Mouse (Mus musculus) hindbrain, embryonic 10.5 days (tissue): Measurements from ENCODE around the gene Tbc1d23. TPM values are rescaled to one million over a fixed set of nuclear protein-coding genes. Genes with fewer than 3 reads are reported as not detected.

Experiments used
- DNase-seq: peaks from one replicate; pipeline ENCODE4 v3.0.0-alpha.2; 2017; ENCODE audit warnings: low spot score
- H3K27ac ChIP-seq: fragments of 300-500 bp; sonication (generic); 2 replicates; pipeline ENCODE4 v1.5.1; 2016; ENCODE audit warnings: mild to moderate bottlenecking, moderate library complexity
- H3K27me3 ChIP-seq: fragments of 300-500 bp; sonication (generic); 2 replicates; pipeline ENCODE4 v1.6.1; 2016; ENCODE audit warnings: mild to moderate bottlenecking; ENCODE audit not compliant: poor library complexity, insufficient read depth, severe bottlenecking
- H3K36me3 ChIP-seq: fragments of 300-500 bp; sonication (generic); 2 replicates; pipeline ENCODE4 v1.6.1; 2016; ENCODE audit warnings: mild to moderate bottlenecking, moderate library complexity
- H3K4me1 ChIP-seq: fragments of 300-500 bp; sonication (generic); replicated peaks from 2 replicates; pipeline ENCODE4 v1.6.1; 2016; ENCODE audit warnings: mild to moderate bottlenecking
- H3K4me3 ChIP-seq: fragments of 300-500 bp; sonication (generic); 2 replicates; pipeline ENCODE4 v1.5.1; 2016; ENCODE audit warnings: mild to moderate bottlenecking, moderate library complexity
- H3K9me3 ChIP-seq: fragments of 300-500 bp; sonication (generic); 2 replicates; pipeline ENCODE4 v1.6.1; 2016; ENCODE audit warnings: mild to moderate bottlenecking, moderate library complexity
- WGBS: fragments of 180-500 bp; shearing (Covaris S2); methylation state at CpG from one replicate; pipeline ENCODE4 v1.1.7; 2016; 5-methylcytosine and 5-hydroxymethylcytosine counted together
- polyA plus RNA-seq: library from polyadenylated mRNA; unstranded; fragments of >200 nt; fragmentation: Nextera tagmentation; extraction: Ambion mirVana; gene quantifications from 2 replicates; pipeline ENCODE4 v1.2.1, GENCODE M21; 2016

The Tbc1d23 gene
- polyA plus RNA-seq = 18.0 and 20.3 TPM in 2 replicates

DNA sequence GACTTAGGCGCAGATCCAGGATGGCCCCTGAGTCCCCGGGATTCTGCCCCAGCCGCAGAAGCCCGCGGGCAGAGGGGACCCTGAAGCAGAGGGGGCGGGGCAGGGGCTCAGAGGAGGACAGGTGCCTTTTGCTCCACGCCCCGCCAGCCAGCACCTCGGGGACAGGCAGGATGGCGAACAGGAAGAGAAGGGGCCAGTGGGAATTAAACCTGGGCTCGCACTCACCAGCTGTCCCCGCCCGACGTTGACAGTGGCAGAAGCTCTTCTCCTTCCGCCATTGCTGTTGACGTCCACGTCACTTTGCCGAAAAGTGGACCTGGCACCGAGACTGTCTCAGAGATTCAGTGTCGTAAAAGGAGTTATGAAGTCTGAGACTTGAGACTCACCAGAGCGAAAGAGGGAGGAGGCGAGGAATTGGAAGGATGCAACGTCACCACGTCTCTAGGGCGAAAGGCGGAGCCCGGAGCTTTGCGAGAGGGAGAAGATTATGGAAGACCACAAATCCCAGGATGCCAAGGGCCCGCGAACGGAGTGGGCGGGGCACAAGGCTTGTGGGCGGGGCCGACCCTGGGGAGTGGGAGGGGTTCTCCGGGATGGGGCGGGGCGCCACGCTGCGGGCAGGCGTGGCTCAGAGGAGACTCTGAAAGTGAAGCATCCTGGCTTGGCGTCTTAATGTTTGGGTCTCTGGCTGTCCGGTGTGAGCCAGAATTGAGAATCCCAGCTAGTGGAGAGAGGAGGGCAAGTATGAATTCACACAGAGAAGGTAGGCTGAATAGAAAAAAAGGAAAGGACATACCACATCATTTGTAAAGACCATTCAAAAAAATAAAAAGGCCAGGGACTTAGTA, at the start of gene Tbc1d23:
TSS of gene Tbc1d23 (minus strand) at position 416 of the 848 bp plus-strand sequence.
- Histone ChIP-seq H3K27me3 (no peaks in the 10 kb centered on the region), H3K4me3 (peak within 1 kb of the TSS; percentile 68), H3K36me3 (no peaks in the 10 kb centered on the region), H3K27ac (peak within 1 kb of the TSS; percentile 82), H3K9me3 (no peaks in the 10 kb centered on the region), H3K4me1 (peaks cover 9% of the 10 kb centered on the region)
- DNase-seq = peak; percentile 98
- WGBS = under 1% methylated on average over 42 of the region's 42 CpGs

DNA sequence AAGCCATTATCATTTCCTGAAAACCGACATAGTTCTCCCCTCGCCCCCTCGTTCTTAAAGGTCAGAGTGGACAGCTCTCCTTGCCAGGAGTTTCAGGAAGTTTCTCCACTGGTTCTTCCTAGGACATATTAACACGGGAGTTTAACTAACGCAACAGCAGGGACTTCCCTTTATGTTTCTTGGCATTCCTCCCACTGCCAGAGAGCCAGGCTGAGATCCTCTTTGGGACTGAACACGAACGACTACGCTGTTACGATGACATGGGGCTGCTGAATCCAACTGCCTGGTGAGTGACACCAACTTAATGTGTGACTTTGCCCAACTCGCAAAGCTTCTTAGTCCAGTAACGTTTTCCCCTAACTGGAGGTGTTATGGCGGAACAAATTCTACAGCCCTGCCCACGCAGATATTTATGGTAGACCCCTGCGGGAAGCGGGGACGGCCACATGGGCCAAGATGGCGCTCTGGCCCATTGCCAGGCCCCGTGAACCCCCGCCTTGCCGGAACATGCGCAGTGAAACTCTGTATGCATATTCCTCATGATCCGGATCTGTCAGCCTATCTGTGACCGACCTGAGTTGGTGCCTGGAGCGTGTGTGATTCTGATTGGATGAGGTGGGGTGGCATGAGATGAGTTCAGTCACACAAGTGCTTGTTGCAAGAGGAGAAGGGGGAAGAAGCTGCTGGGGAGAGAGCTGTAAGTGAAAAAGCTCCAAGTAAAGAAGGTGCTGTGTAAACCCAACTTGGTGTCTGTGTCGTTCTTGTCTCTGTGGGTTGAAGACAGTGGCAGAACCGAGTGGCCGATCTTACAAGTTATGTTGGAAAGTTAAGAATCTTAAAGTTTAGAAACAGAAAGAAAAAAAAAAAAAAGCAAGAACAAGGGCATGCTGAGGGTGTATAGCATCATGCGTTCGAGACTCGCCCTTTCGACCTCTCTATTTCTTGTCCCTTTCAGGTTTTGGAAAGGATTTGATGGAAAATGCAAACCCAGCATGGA, 49.2 kb upstream of the Tbc1d23 start:
- Histone ChIP-seq H3K4me1 (no peaks in the 10 kb centered on the region), H3K27ac (no peak overlapping the region), H3K9me3 (0 out of 2 replicates have a peak, but pooled peaks cover 4% of the 10 kb centered on the region), H3K27me3 (no peaks in the 10 kb centered on the region), H3K36me3 (no peaks in the 10 kb centered on the region), H3K4me3 (no peak overlapping the region)
- no peak for DNase-seq
- WGBS = 92% methylated on average over 31 of the region's 31 CpGs

DNA sequence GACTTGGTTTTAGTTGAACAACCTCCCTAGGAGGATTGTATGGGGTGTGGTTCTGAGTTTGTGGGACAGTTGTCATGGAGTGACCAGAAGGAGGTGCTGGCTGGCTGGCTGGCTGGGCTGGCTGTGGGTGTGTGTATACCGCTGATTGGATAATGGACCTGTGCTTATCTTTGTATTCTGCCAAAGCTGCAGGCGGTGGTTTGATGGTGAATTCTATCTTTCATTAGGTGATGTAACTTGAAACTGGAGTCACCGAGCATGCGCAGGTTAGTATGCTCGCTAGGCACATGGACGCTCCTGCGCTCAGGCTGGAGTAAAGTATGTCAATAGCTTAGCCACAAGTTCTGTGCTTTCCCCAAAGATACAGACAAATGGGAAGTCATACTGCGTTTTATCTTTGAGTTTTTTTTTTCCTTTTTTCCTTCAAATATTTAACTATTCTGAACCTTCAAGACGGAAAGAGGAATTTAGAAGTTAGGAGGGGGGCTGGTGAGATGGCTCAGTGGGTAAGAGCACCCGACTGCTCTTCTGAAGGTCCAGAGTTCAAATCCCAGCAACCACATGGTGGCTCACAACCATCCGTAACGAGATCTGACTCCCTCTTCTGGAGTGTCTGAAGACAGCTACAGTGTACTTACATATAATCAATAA, 47.8 kb upstream of the Tbc1d23 start:
- no peak overlapping the region for H3K4me3 ChIP-seq
- H3K27ac ChIP-seq = no peak overlapping the region
- no peak for DNase-seq
- 0 out of 2 replicates have a peak, but pooled peaks cover 3% of the 10 kb centered on the region for H3K9me3 ChIP-seq
- no peaks in the 10 kb centered on the region for H3K4me1 ChIP-seq
- H3K27me3 ChIP-seq = no peaks in the 10 kb centered on the region
- 90% methylated on average over 12 of the region's 12 CpGs for WGBS
- H3K36me3 ChIP-seq = no peaks in the 10 kb centered on the region

DNA sequence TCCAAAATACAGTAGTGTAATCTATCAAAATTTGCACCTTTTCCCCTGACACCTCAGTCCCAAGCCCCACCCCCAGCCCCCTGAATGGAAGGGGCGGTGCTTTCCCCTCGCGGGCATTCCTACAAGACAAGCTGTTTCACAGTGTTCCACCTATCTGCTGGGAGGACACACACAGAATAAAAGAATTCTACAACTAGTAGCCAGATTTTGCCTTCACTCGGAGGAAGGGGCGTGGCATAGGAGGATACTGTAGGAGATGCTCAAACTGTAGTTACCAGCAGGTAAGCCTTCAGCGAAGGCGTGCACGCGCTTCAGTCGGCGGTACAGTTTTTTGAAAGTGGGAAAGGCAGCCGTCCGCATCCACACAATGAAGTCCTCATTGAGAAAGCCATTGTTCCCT, 38.4 kb upstream of the Tbc1d23 start:
- Histone ChIP-seq H3K36me3 (no peaks in the 10 kb centered on the region), H3K27ac (no peak overlapping the region), H3K4me3 (no peak overlapping the region), H3K4me1 (no peaks in the 10 kb centered on the region), H3K27me3 (no peaks in the 10 kb centered on the region), H3K9me3 (no peaks in the 10 kb centered on the region)
- DNase-seq = no peak
- WGBS = 91% methylated on average over 13 of the region's 13 CpGs

DNA sequence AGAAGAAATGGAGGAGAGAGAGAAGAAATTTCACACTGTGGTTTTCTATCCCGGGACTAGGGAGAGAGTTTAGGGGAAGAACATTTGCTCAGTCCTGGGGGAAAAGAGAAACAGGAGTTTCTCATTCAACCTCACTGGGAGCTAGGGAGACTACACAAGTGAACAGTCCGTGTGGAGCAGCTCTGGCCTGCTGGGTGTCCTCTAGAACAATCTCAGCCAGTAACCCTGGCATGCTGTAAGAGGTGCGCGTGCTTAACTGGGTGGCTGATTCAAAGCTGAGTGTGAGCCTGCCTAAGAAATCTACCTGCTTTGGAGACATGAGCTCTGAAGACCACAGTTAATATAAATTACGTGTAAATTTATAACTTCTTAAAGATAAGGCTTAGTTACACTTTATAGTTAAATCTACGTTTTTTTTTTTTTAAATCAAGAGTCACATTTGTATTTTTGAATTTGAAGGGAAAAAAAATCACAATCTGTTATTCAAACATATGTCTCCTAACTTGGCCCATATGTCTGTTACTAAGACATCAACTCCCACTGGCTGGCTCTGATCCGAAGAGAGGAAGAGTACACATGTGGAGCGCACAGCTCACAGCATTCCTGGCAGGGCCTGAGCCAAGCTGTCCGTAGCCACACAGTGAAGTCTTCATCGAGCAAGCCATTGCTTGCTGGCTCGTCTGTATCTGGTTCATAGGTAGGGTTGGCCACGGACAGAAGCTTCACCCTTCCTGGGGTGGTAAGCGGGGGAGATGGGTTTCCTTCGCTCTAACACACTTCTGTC, 36.9 kb upstream of the Tbc1d23 start:
- Histone ChIP-seq H3K27ac (no peak overlapping the region), H3K4me1 (no peaks in the 10 kb centered on the region), H3K27me3 (no peaks in the 10 kb centered on the region), H3K36me3 (no peaks in the 10 kb centered on the region), H3K9me3 (no peaks in the 10 kb centered on the region), H3K4me3 (no peak overlapping the region)
- 87% methylated on average over 14 of the region's 14 CpGs for WGBS
- DNase-seq = no peak

DNA sequence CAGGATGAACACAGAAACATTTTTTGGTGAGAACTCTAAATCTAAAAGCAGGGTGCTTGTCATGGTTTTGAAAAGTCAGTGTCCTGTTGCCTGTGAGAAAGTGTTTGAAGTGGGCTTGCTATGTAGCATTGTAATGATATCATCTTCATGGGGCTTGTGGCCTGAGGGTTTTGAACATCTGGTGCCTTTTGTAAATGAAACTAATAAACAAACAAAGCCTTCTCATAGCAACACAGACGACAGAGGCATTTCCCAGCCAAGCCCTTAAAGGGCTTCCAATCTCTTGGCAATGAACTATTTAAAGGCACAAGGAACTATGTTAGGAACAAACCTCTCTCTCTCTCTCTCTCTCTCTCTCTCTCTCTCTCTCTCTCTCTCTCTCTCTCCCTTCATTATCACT, 35.8 kb upstream of the Tbc1d23 start:
- Histone ChIP-seq H3K27me3 (no peaks in the 10 kb centered on the region), H3K36me3 (no peaks in the 10 kb centered on the region), H3K4me3 (no peak overlapping the region), H3K4me1 (no peaks in the 10 kb centered on the region), H3K27ac (no peak overlapping the region), H3K9me3 (no peaks in the 10 kb centered on the region)
- DNase-seq = no peak
- 18% methylated on average over 1 of the region's 1 CpGs for WGBS

DNA sequence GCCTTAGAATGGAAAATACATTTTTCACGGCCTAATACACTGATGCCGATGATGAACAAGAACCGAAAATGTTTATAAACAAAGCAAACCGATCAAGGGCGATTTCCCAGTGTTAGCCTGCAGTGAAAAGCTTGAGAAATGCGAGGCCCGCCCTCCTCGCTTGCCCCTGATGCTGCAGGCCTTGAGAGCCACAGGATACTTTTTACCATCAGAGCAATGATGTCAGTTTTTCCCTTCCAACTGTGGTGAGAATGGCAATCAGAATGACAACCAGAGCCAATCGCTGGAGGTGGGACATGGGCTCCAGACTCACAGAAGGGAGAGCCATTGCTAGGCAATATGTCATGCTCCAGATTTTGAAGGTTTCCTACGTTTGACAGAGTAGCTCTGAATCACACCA, 28.8 kb upstream of the Tbc1d23 start:
- no peaks in the 10 kb centered on the region for H3K4me1 ChIP-seq
- WGBS = 87% methylated on average over 10 of the region's 10 CpGs
- no peaks in the 10 kb centered on the region for H3K36me3 ChIP-seq
- H3K27me3 ChIP-seq = no peaks in the 10 kb centered on the region
- 0 out of 2 replicates have a peak, but pooled peaks cover 2% of the 10 kb centered on the region for H3K9me3 ChIP-seq
- no peak for DNase-seq
- H3K27ac ChIP-seq = no peak overlapping the region
- H3K4me3 ChIP-seq = no peak overlapping the region

DNA sequence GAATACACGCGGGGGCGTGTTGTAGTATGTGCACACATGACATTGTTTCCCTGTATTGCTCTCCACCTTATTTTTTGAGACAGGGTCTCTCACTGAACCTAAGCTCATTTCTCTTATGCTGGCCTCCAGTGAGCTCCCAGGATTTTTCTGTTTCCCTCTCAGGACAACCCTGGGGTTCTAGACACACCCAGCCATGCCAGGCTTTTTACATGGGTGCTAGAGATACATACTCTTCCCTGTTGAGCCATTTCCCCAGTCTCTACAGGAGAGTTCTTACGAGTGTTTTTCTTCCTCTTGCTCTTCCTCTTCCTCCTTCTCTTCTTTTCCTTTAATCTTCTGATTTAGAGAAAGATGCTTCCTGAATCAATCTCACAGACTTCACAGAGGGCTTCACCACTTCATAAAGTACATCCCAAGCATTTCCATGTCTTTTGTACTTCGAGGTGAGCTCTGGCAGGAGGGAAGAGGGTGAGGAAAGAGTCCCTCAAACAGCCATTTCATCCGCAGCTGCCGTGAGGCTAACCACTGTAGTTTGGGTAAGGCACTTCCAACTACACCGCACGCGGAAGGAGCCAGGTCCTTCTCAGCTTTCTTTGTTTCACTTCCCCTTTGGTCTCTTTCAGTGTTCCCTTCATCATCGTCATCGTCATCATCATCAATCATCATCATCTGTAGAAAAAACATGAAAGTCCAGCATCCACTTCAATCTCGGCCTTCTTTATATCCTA, 28.2 kb upstream of the Tbc1d23 start:
- no peaks in the 10 kb centered on the region for H3K27me3 ChIP-seq
- DNase-seq = no peak
- 0 out of 2 replicates have a peak, but pooled peaks cover 2% of the 10 kb centered on the region for H3K9me3 ChIP-seq
- H3K4me1 ChIP-seq = no peaks in the 10 kb centered on the region
- H3K4me3 ChIP-seq = no peak overlapping the region
- no peak overlapping the region for H3K27ac ChIP-seq
- WGBS = 86% methylated on average over 13 of the region's 13 CpGs
- H3K36me3 ChIP-seq = no peaks in the 10 kb centered on the region

DNA sequence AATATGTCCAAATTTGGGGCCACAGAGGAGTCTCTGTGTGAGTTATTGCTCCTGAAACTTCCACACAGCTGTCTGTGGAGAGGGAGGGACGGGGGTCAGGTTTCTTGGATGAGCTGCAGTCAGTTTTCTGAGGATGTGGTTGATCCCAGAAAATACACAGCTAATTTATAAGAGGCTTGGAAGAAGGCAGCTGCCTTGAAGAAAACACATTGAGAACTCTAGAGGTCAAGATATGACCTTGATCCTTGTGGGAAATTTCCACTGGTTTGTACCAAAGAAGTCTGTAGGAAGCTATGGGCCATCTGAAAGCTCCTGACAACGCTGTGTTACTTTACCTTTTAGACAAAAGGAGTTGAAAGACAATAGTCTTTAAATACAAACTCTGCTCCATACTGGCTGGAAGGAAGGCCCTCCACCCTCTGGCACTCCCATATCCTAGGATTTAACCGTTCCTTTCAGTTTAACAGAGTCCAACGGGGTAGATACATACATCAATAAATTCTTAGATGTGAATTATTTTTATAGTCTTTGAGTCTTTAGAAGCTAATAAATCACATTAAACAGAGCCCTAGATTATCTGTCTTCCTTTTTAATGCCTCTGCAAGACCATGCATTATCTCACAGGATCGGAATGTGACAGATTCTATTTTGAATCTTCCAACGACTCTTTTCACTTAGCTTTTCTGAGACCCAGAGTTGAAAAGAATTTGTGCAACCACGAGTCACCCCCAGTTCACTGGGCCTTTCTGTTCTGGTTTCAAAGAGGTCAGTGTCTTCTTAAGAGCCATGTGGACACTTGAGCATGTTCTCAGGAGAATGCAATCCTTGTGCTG, 20.5 kb upstream of the Tbc1d23 start:
- DNase-seq = no peak
- Histone ChIP-seq H3K4me3 (no peak overlapping the region), H3K36me3 (no peaks in the 10 kb centered on the region), H3K27ac (no peak overlapping the region), H3K27me3 (no peaks in the 10 kb centered on the region), H3K4me1 (peaks cover 2% of the 10 kb centered on the region; the same call in 1 of the 2 replicates), H3K9me3 (0 out of 2 replicates have a peak, but pooled peaks cover 2% of the 10 kb centered on the region)
- WGBS = 60% methylated on average over 7 of the region's 7 CpGs

DNA sequence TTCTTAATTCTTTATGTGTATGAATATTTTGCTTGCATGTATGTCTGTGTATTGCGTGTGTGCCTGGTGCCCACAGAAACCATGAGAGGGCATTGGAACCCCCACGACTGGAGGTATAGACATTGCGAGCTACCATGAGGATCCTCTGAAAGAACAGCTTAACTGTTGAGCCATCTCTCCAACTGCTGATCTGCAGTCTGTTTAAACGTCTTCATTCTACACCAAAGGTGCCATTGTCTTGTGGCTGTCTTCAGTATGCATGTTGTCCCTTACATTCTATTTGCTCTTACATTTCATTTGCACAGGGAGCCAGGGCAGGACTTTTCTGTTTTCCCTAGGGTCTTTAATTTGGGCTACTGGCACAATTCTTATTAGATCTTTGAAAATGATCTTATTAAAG, 19.7 kb upstream of the Tbc1d23 start:
- no peaks in the 10 kb centered on the region for H3K27me3 ChIP-seq
- no peaks in the 10 kb centered on the region for H3K36me3 ChIP-seq
- H3K27ac ChIP-seq = no peak overlapping the region
- H3K9me3 ChIP-seq = no peaks in the 10 kb centered on the region
- WGBS = 86% methylated on average over 4 of the region's 4 CpGs
- H3K4me3 ChIP-seq = no peak overlapping the region
- no peak for DNase-seq
- H3K4me1 ChIP-seq = peaks cover 2% of the 10 kb centered on the region; the same call in 1 of the 2 replicates

DNA sequence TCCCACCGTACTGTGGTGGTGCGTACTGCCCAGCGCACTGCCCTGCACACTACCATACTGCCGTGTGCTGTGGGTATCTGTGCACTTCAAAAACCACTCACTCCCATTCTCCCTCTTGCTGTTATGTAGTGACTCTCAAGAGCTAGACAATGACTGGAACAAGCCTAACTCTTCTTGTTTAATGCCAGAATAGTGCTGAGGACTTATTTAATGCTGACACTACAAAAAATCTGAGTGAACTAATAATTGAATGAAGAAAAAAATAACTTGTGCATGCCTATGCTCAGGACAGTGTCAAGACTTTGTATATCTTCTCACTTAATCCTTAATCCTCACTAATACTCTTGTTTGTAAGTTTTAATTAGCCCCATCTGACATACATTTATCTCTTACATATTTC, 16.2 kb upstream of the Tbc1d23 start:
- H3K9me3 ChIP-seq = no peaks in the 10 kb centered on the region
- DNase-seq = no peak
- no peak overlapping the region for H3K4me3 ChIP-seq
- 94% methylated on average over 4 of the region's 4 CpGs for WGBS
- no peak overlapping the region for H3K27ac ChIP-seq
- no peaks in the 10 kb centered on the region for H3K36me3 ChIP-seq
- H3K27me3 ChIP-seq = no peaks in the 10 kb centered on the region
- H3K4me1 ChIP-seq = peaks cover 2% of the 10 kb centered on the region; the same call in 1 of the 2 replicates
